Mouse (Mus musculus) olfactory bulb, adult 2 months (tissue): ENCODE measurements around the gene Myrfl.

ENCODE experiments used
- CTCF ChIP-seq: fragments of 200-500 bp; IDR thresholded peaks from 2 replicates; pipeline ENCODE4 v1.5.1; 2012; ENCODE audit warnings: low read depth, mild to moderate bottlenecking, low read length, moderate library complexity; ENCODE audit not compliant: insufficient read depth
- POLR2A ChIP-seq: fragments of 200-500 bp; IDR thresholded peaks from 2 replicates; pipeline ENCODE4 v1.6.1; 2012; ENCODE audit warnings: mild to moderate bottlenecking, low read depth, low read length, moderate library complexity; ENCODE audit not compliant: insufficient read depth

DNA sequence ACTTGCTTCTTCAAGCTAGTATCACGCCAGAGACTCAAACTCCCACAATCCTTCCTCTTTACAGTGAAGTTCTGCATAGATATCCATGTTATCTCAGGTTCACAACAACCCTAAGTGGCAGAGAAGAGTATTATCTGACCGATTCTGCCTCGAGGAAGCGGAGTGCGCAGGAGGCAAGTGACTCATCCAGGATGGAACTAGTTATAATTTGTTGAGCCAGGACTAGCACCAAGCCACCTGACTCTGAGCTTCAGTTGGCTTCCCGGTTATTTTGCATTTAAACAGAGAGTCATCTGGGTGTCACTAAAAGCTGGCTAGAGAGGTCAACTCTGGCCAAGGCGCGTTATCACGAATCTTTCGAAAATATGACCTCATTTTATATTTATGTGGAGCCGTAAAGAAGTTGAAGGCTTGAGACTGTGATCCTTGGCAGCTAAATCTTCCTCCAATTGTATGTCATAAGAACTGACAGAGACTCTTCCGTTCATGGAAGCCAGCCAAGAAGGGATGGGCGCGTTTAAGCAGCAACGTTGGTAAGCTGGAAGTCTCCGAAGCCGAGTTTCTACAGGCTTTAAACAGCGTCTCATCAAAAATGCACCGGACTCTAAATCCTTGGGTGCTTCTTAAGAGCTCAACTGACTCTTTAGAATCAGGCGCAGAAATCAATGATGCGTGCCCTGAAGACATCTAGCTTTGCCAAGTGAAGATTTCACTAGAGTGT, 125.3 kb downstream of the Myrfl start:
- TF ChIP-seq POLR2A, result no peak
- no peak for TF ChIP-seq CTCF
